Mouse (Mus musculus): ENCODE measurements at regions not wholly inside any gene's neighbourhood (a gene's known extent, or its start where the extent isn't known, plus 50 kb on each side); places are given as distances from the start of the nearest gene placed in this dataset.

GRCm38 (mm10) chr12:10618319-10618718 lies 227.7 kb downstream of the Rdh14 start:
- TF ChIP-seq POLR2A (IDR thresholded peaks at IDR 0.05; ENCODE audit: low read depth, low read length) (no peak), CTCF (IDR thresholded peaks at IDR 0.05; ENCODE audit: extremely low read depth, insufficient read length, insufficient replicate concordance, low read depth, low read length) (no peak)

Data from small intestine, adult 2 months (tissue).